Mouse (Mus musculus) E14TG2a.4 (cell line): ENCODE results near the gene Yipf2.

Experiments
- CTCF ChIP-seq: conservative IDR thresholded peaks from 2 replicates; pipeline ENCODE4 v1.5.1; 2014; ENCODE audit warnings: low read length
- POU5F1 ChIP-seq: IDR thresholded peaks from 2 replicates; pipeline ENCODE4 v1.6.1; 2014; ENCODE audit warnings: low read length, borderline replicate concordance

- TF ChIP-seq CTCF (no peak), POU5F1 (no peak)
These were observed 26.1 kb downstream of the Yipf2 start for GRCm38 (mm10) chr9:21566538-21566937.
